Mouse (Mus musculus) c-Kit-negative CD71-positive TER-119-positive erythroid progenitor cells, embryonic 14.5 days (primary cell): ENCODE results near the gene Kdm3a.

ENCODE experiments used
- DNase-seq: peaks from one replicate; pipeline ENCODE4 v3.0.0-alpha.2; 2013; ENCODE audit warnings: low read depth, low spot score

Gene Kdm3a

GRCm38 (mm10) chr6:71632829-71633662 lies at the start of gene Kdm3a:
Kdm3a (minus strand) TSS chr6:71632990.
- DNase-seq, result peak; percentile 96

- peak; percentile 16 for DNase-seq
Measured at GRCm38 (mm10) chr6:71678891-71679290, 46.1 kb upstream of the Kdm3a start.

- no peak for DNase-seq
Measured at GRCm38 (mm10) chr6:71673166-71673565, 40.4 kb upstream of the Kdm3a start.

- no peak for DNase-seq
Measured at GRCm38 (mm10) chr6:71664511-71664910, 31.7 kb upstream of the Kdm3a start.

GRCm38 (mm10) chr6:71658290-71658689 lies 25.5 kb upstream of the Kdm3a start:
- DNase-seq, result no peak

- DNase-seq, result no peak
Measured at GRCm38 (mm10) chr6:71655835-71656234, 23.0 kb upstream of the Kdm3a start.

- no peak for DNase-seq
Measured at GRCm38 (mm10) chr6:71651868-71652267, 19.1 kb upstream of the Kdm3a start.

GRCm38 (mm10) chr6:71632486-71632828 lies 333 bp downstream of the Kdm3a start:
- no peak for DNase-seq

- no peak for DNase-seq
Measured at GRCm38 (mm10) chr6:71631706-71632461, 906 bp downstream of the Kdm3a start.

- no peak for DNase-seq
Measured at GRCm38 (mm10) chr6:71631196-71631595, 1.6 kb downstream of the Kdm3a start.

- no peak for DNase-seq
Measured at GRCm38 (mm10) chr6:71627325-71627724, 5.5 kb downstream of the Kdm3a start.

GRCm38 (mm10) chr6:71625984-71626383 lies 6.8 kb downstream of the Kdm3a start:
- DNase-seq, result no peak

GRCm38 (mm10) chr6:71624723-71625122 lies 8.1 kb downstream of the Kdm3a start:
- no peak for DNase-seq

GRCm38 (mm10) chr6:71621981-71622380 lies 10.8 kb downstream of the Kdm3a start:
- DNase-seq, result no peak

- no peak for DNase-seq
Measured at GRCm38 (mm10) chr6:71621551-71621950, 11.2 kb downstream of the Kdm3a start.

- no peak for DNase-seq
Measured at GRCm38 (mm10) chr6:71616959-71617358, 15.8 kb downstream of the Kdm3a start.

- no peak for DNase-seq
Measured at GRCm38 (mm10) chr6:71613225-71613624, 19.6 kb downstream of the Kdm3a start.

- DNase-seq, result peak; percentile 33
Measured at GRCm38 (mm10) chr6:71609968-71610367, 22.8 kb downstream of the Kdm3a start.

- no peak for DNase-seq
Measured at GRCm38 (mm10) chr6:71608994-71609393, 23.8 kb downstream of the Kdm3a start.

- no peak for DNase-seq
Measured at GRCm38 (mm10) chr6:71607756-71608155, 25.0 kb downstream of the Kdm3a start.

- no peak for DNase-seq
Measured at GRCm38 (mm10) chr6:71590154-71590553, 42.6 kb downstream of the Kdm3a start.

- no peak for DNase-seq
Measured at GRCm38 (mm10) chr6:71589401-71589800, 43.4 kb downstream of the Kdm3a start.

GRCm38 (mm10) chr6:71583198-71583597 lies 49.6 kb downstream of the Kdm3a start:
- DNase-seq, result no peak
